Mouse (Mus musculus): Measurements from ENCODE around the gene Cyp46a1.

Gene Cyp46a1

GRCm38 (mm10) chr12:108399191-108399590 lies 65.0 kb downstream of the Cyp46a1 start:
- DNase-seq (ENCODE audit: low read depth): no peak

GRCm38 (mm10) chr12:108400951-108401350 lies 66.8 kb downstream of the Cyp46a1 start:
- DNase-seq (ENCODE audit: low read depth): no peak

- no peak for DNase-seq (ENCODE audit: low read depth)
Measured at GRCm38 (mm10) chr12:108403957-108404356, 69.8 kb downstream of the Cyp46a1 start.

DNA sequence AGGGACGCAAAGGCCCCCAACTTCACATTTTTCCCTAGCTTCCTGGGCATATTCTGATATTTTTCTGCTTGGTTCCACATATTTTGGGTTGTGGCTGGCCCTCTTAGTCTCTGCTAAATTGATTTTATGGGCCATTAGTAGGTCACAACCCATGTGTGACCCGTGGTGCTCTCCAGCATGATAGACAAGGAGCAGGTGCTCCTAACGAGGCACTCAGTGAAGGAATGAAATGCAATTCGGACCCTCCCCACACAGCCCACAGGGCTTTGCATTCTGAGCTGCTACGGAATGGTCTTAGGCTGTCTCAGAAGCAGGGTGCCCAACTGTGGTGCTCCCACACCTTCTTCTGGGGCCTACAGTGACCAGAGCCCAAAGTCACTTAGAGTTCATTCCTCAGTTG lies 74.9 kb downstream of the Cyp46a1 start:
- DNase-seq (ENCODE audit: low read depth): no peak

GRCm38 (mm10) chr12:108410416-108411208 lies 76.4 kb downstream of the Cyp46a1 start:
- no peak for DNase-seq (ENCODE audit: low read depth)

Measured in 416B (cell line).